Mouse (Mus musculus) left cerebral cortex, postnatal 4 days (tissue): ENCODE data around the gene Vps52. TPM values are rescaled to one million over a fixed set of nuclear protein-coding genes. Genes with fewer than 3 reads are reported as not detected.
A peak's percentile ranks its signal among the peaks of the same experiment; 100 is the strongest.

Experiments
- DNase-seq: peaks from one replicate; pipeline ENCODE4 v3.0.0-alpha.2; 2022
- intact Hi-C: fragments of 180-260 bp; cut with DNase I; formaldehyde crosslinking; loops from one replicate; pipeline ENCODE4 v1.15.1; 2025
- total RNA-seq, 2 experiments: library from RNA; stranded (reverse); gene quantifications; 2 replicates each; pipeline ENCODE4 v1.2.3; 2021

Gene Vps52
- 10 to 100 TPM; 72.2 to 72.6 TPM for total RNA-seq

DNA sequence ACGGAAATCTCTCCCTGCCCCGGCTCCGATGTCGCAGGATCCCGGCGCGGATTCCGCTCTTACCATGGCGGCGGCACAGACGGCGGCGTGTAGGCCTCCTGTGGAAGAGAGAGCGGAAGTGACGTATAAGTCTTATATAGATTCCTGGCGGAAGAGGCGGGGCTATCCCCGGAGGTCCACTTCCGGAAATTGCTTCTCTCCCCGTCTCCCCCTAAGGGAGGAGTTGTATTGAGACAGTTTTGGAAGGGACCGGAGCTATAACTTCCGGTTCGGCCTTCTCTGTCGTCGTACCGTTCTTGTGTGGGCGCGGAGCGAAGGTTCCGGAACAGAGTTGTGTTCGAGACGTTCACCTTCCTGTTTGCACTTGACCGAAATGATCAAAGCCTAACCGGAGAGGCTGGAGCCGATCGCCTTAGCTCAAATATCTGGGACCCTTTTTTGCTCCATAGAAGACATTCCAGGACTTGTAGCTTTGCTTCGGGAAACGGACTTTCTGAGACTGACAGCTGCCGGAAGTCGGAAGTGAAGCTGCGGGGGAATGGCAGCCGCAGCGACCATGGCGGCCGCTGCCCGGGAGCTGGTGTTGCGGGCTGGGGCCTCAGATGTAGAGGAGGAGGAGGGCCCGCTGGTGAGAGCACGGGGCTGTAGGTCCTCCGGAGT lies at the start of gene Vps52, which contains the start of gene Rps18:
Vps52 (plus strand) TSS at position 258 of the 660 bp plus-strand sequence.
Rps18 (minus strand) TSS at position 447 of the 660 bp plus-strand sequence.
- intact Hi-C loops: loop anchor here (5.0 kb wide), 1 partner anchor 67 kb away; the partner anchor contains the start of gene Ring1
- DNase-seq: peak; percentile 94

DNA sequence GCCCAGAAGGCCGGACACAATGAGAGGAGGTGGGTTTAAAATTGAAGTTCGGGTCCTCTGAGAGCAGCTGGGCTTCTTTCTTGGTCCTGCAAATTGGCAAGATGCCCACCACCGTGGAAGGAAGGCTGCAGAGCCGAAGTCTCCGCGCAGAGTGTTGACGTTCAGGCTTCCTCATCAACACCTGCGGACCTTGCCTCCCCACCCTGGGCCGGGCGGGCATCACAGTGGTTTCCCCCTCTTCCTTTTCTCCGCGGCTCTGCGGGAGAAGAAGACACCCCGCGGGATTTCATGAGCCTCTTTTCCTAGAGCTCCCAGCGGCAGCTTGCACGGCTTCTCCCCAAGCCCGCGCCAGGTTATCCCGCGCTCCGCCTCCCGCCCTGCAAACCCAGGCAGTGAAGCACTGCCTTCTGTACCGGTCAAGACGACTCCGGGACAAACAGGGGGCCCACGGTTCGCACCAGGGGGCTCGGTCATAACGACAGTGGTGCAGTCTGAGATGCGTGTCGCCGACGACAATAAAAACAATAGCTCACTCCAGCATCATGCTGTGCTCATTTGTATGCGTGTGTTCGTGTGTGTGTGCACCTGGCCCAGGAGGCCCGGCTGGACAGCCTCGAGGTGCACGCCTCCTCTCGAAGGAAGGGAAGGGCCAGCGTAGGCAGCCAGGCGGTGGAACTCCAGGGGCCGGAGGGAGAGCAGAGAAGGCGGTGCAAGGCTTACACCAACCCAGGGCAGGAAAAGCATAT lies 47.1 kb upstream of the Vps52 start:
- intact Hi-C loops: no loop called here
- DNase-seq: peak; percentile 66

DNA sequence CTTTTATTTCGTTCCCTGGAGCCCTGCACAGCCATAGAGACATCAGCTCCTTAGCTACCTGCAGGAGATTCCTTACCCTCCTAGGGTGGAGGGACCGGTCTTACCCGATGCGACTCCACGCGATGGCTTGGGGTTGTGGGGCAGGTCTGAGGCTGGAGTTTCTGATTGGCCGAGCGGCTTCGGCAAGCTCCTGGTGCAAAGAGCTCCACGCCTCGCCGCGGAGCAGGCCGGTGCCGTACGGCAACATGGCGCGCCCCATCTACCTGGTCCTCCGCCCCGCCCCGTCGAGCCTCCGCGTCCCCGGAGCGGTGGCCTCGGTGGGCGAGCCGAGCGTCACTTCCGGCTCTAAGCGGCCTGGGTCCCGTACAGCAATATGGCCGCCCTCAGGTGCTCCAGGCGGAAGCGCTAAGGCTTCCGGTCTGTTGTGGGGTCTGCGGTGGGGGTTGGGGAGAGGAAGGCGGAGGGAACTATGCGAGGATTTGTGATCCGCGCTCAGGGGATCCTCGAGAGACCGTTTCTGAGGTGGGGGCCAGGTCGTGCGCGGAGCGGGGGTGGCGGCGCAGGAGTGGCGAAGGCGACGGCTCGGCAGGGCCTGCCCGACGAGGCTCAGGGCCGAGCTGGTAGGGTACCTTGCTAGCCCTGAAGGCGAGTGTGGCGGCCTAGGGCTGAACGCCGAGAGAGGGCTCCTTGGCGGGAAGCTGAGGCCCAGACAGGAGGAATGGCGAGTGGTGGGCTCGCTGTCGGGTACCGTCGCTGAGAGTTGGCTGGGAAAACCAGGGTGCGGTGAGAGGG lies 46.3 kb upstream of the Vps52 start, which contains the start of gene Daxx:
Daxx (plus strand) TSS at position 338 of the 792 bp plus-strand sequence.
- intact Hi-C loops: no loop called here

DNA sequence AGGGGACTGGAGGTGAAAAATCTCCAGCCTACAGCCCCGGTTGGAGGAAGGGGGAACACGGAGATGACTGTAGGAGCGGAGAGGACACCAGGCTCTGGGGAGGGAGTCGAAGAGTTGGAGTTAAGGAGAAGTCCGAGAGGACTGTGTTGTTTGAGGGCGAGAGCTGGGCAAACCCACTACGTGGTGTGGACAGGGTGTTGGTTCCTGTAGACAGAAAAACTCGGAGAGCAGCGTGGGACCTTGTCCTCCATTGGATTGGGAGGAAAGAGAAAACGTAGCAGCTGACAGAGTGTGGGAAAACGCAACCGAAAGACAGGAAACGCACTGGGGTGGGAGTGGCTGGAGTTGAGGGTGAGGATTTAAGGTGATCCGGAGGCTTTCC lies 45.8 kb upstream of the Vps52 start:
- DNase-seq: no peak
- intact Hi-C loops: no loop called here

More for the DNA sequence above, 46.3 kb upstream of the Vps52 start, which contains the start of gene Daxx:
- peak; percentile 99 for DNase-seq

DNA sequence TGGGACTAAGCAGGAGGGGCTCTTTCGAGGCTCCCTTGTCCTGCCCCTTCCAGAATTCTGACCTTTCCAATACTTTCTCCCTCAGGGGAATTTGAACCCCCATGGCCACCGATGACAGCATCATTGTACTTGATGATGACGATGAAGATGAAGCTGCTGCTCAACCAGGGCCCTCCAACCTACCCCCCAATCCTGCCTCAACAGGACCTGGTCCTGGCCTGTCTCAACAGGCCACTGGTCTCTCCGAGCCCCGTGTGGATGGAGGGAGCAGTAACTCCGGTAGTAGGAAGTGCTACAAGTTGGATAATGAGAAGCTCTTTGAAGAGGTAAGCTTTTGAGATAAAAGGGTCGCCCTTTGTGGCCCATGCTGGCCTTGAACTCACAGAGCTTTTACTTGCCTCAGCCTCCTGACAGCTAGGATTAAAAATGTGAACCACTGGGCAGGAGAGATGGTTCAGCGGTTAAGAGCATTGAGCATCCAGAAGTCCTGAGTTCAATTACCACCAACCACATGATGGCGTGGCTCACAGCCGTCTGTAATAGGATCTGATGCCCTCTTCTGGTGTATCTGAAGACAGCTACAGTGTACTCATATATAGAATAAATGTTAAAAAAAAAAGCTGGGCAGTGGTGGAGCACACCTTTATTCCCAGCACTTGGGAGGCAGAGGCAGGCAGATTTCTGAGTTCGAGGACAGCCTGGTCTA lies 45.1 kb upstream of the Vps52 start:
- intact Hi-C loops: no loop called here
- DNase-seq: no peak

DNA sequence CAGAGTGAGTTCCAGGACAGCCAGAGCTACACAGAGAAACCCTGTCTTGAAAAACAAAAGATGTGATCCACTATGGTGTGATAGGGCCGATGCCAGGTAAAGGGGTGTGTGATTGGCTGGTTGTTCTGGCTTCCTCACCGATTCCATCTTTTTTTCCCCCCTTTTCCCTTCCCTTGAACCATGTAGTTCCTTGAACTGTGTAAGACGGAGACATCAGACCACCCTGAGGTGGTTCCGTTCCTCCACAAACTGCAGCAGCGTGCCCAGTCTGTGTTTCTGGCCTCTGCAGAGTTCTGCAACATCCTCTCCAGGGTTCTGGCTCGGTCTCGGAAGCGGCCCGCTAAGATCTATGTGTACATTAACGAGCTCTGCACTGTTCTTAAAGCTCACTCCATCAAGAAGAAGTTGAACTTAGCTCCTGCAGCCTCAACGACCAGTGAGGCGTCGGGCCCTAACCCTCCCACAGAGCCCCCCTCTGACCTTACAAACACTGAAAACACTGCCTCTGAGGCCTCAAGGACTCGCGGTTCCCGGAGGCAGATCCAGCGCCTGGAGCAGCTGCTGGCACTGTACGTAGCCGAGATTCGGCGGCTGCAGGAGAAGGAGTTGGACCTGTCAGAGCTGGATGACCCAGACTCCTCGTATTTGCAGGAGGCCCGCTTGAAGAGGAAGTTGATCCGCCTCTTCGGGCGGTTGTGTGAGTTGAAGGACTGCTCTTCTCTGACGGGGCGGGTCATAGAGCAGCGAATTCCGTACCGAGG lies 44.4 kb upstream of the Vps52 start:
- DNase-seq: no peak
- intact Hi-C loops: no loop called here

DNA sequence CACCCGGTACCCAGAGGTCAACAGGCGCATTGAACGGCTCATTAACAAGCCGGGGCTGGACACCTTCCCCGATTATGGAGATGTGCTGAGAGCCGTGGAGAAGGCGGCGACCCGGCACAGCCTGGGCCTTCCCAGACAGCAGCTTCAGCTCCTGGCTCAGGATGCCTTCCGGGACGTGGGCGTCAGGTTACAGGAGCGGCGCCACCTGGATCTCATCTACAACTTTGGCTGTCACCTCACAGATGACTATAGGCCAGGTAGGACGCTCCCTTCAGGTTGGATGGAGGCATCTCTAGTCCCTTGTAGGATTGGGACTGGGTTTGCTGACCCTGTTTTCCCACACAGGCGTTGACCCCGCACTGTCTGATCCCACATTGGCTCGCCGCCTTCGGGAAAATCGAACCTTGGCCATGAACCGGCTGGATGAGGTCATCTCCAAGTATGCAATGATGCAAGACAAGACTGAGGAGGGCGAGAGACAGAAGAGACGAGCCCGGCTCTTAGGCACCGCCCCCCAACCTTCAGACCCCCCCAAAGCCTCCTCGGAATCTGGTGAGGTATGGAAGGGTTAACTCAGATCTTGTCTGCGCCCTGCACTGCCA lies 43.7 kb upstream of the Vps52 start:
- DNase-seq: no peak

DNA sequence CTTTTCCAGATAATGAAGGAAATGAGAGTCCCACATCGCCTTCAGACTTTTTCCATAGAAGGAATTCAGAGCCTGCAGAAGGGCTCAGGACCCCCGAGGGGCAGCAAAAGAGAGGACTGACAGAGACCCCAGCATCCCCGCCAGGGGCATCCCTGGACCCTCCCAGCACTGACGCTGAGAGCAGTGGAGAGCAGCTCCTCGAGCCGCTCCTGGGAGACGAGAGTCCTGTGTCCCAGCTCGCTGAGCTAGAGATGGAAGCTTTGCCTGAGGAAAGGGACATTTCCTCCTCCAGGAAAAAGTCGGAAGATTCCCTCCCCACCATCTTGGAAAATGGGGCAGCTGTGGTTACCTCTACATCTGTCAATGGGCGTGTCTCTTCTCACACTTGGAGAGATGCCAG lies 42.3 kb upstream of the Vps52 start:
- intact Hi-C loops: no loop called here

More for the DNA sequence above, 43.7 kb upstream of the Vps52 start:
- intact Hi-C loops: no loop called here

DNA sequence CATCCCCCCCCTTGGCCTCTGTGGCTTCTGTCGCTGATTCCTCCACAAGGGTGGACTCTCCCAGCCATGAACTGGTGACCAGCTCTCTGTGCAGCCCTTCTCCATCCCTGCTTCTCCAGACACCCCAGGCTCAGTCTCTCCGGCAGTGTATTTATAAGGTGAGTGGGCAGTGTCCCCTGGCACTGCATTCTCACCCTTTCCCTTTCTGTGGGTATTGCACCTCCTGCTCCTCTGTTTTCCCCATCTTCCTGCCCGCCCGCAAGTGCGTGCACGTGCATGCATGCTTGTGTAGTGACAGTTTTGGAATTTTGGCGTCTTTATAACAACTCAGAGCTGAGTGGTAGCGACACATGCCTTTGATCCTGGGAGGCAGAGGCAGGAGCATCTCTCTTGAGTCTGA lies 41.7 kb upstream of the Vps52 start:
- no peak for DNase-seq
- intact Hi-C loops: no loop called here

More for the DNA sequence above, 42.3 kb upstream of the Vps52 start:
- DNase-seq: no peak

DNA sequence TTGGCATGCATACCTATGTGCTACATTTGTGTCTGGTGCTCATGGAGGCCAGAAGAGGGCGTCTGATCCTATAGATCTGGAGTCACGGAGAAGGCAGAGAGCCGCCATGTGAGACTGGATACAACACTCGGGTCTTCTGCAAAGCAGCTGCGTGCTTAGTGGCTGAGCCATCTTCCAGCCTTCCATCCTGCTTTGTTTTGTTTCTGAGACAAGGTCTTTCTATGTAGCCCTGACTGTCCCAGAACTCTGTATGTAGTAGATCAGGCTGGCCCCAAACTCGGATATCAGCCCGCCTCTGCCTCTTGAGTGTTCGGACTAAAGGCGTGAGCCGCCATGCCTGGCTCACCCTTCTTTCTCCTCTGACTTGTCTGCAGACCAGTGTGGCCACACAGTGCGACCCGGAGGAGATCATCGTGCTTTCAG lies 40.6 kb upstream of the Vps52 start:
- intact Hi-C loops: no loop called here
- DNase-seq: no peak

DNA sequence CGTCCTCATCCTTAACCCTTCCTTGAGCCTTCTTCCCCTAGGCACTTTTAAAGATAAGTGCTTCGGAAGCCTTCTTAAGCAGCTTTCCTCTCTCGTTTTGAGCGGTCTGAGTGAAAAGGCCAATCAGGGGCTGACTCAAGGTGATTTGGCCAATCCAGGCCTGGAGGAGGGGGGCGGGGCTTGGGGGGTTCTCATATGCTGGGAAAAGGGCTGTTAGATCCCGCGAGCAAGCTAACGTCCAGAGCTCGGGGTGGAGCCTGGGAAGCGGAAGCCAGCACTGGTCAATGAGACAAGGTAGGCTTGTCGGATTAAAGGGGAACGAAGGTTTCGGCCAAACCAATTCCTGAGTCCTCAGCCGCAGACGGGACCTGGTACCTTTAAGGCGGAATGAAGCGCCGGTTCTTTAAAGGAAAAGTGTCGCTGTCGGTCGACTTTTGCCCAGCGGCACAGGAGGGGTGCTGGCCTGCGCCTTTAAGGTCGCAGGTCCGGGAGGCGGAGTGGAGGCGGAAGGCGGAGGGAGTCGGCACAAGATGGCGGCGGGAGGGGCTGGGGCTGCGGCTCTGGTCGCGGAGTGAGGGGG lies 39.9 kb upstream of the Vps52 start, which contains the start of the genes Tapbp and Zbtb22:
Tapbp (plus strand) TSS at position 229 of the 580 bp plus-strand sequence.
Zbtb22 (plus strand) TSS at position 234 of the 580 bp plus-strand sequence.
- intact Hi-C loops: no loop called here

DNA sequence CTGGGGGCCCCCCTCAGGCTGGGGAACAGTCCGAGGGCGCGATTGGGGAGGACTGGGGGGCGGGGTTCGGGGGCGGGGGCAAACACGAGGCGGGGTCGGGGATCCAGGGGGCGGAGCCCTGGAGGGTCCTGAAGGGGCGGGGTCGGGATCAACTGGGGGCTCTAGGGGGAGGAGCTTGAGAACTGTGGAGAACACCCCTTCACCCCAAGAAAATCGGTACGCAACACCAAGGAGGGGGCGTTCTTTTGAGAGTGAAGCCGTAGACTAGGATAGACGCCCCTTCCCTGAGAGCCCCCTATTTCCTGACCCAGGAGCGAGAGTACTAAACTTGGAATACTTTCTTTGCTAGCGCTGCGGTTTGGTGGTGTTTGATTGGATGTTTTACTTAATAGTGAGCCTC lies 39.3 kb upstream of the Vps52 start:
- intact Hi-C loops: no loop called here
- no peak for DNase-seq

More for the DNA sequence above, 39.9 kb upstream of the Vps52 start, which contains the start of the genes Tapbp and Zbtb22:
- peak; percentile 99 for DNase-seq

DNA sequence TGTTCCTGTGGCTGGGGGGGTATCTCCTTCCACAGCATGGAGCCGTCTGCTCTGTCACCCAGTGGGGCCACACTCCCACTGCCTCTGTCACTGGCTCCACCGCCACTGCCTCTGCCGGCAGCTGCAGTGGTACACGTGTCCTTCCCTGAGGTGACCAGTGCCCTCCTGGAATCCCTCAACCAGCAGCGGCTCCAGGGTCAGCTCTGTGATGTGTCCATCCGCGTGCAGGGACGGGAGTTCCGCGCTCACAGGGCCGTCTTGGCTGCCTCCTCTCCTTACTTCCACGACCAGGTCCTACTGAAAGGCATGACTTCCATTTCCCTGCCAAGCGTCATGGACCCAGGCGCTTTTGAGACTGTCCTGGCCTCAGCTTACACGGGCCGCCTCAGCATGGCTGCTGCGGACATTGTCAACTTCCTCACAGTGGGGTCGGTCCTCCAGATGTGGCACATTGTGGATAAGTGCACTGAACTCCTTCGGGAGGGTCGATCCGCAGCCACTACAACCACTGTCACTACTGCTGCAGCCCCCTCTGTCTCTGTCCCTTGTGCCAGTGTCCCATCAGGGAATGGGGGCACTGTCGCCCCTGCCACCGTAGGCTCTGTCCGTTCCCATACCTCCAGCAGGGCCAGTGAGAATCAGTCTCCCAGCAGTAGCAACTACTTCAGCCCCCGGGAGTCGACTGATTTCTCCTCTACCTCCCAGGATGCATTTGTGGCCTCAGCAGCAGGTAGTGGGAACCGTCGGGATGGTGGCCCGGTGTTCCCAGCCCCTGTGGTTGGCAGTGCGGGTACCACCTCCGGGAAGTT lies 38.6 kb upstream of the Vps52 start:
- DNase-seq: no peak
- intact Hi-C loops: no loop called here

DNA sequence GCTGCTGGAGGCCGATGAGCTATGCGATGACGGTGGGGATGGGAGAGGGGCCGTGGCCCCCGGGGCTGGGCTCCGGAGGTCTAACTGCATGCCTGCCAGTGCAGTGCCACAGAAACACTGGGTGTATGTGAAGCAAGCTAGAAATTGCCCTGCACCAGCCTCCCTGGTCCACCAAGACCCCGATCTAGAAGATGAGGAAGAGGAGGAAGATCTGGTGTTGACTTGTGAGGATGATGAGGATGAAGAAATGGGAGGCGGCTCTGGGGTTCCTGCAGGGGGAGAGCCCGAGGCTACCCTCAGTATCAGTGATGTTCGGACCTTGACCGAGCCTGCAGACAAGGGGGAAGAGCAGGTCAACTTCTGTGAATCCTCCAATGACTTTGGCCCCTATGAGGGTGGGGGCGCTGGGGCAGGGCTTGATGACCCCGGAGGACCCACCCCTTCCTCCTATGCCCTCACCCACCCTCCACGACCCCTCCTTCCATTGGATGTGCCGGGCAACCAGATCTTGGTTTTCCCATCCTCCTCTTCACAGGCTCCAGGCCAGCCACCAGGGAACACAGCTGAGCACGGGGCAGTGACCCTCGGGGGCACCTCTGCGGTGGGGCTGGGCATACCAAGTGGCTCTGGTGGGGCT lies 37.8 kb upstream of the Vps52 start:
- intact Hi-C loops: no loop called here
- DNase-seq: no peak

DNA sequence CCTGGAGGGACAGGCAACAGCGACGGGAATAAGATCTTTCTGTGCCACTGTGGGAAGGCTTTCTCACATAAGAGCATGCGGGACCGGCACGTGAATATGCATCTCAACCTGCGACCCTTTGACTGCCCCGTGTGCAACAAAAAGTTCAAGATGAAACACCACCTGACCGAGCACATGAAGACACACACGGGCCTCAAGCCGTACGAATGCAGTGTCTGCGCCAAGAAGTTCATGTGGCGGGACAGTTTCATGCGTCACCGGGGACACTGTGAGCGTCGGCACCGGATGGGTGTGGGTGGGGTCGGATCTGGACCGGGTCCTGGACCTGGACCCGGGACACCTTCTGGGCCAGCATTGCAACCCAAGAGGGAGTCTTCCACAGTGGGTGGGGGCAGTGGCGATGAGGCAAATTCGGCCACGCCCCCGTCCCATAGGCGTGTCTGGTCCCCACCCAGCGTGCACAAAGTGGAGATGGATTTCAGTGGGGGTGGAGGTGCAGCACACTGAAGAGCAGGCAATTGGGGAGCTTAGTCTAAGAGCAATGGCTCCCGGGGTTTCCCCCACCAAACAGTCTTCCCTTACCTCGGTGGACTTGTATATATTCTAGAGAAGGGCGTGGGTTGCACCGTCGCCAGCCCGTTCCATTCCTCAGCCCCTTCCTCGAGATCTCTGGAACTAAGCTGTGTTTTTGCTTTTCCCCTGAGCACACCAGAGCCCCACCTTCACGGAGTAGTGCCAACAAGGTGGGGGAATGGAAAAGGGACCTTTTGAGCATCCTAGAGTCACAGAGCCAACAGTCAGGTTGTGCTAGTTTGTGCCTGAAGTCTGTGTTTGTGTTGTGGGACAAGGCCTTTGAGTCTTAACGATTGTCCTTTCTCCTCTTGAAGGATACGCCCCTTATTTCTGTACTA lies 37.1 kb upstream of the Vps52 start:
- no peak for DNase-seq
- intact Hi-C loops: no loop called here
